Mouse (Mus musculus) lung, postnatal 25 days (tissue): ENCODE data around the gene Gm17581.
"Not testable (repeated sequence)": the region's sequence is repeated elsewhere in the genome, so short reads cannot be mapped to it uniquely, and the experiment has no call there.

Source experiments
- DNase-seq: peaks from one replicate; pipeline ENCODE4 v3.0.0; 2022; ENCODE audit warnings: low spot score

The Gm17581 gene

DNA sequence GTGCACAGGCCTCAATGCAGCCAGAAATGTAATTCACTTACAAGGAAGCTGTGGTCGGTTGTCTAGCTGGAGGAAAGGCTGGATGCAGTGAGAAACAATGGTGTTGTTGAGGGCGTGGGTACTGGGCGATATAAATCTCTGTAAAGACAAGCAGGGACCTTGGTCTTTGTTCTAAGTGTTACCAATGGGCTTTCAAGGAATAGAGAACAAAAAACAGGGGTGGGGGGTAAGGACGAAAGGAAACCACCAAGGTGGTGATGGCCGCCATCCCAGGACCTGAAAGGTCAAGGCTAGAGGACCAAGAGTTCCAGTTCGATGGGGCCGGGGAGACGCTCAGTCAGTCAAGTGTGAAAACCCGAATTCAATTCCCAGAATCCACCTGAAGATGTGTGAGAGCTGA, 2.1 kb upstream of the Gm17581 start:
- no peak for DNase-seq

DNA sequence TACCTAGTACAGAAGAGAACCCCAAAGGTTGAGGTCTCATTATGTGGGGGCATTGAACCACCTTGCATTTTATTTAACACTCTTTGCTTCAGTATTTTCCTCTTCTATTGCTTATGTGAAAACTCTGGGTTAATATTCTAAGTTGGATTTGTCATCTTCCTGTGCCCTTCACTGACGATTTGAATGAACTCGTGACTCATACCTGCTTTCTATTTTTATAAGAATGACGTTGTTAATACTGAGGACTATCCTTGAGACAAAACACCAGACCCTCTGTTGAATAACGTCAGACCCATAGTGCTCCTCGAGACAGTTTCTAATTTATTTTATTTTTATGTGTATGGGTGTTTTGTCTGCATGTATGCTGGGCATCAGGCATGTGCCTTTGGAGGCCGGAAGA, 1.3 kb upstream of the Gm17581 start:
- DNase-seq: no peak

DNA sequence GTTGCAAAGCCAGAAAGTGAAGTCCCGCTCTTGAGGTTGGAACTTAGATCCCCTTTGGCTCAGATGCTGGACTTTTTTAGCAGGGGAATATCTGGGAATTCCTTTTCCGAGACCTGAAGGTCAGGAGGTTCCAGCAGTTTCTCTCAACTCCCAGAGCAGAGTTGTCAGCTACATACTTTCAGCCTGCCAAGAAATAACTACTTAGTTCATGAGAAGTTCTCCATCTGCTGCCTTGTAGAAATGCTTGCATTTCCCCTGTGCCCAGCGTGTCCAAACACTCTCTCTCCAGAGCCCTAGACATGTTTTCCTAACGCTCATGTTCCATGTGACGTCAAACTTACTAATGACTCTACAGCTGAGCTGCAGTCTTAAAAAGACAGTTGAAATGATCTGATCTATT, 586 bp downstream of the Gm17581 start:
- DNase-seq: no peak

DNA sequence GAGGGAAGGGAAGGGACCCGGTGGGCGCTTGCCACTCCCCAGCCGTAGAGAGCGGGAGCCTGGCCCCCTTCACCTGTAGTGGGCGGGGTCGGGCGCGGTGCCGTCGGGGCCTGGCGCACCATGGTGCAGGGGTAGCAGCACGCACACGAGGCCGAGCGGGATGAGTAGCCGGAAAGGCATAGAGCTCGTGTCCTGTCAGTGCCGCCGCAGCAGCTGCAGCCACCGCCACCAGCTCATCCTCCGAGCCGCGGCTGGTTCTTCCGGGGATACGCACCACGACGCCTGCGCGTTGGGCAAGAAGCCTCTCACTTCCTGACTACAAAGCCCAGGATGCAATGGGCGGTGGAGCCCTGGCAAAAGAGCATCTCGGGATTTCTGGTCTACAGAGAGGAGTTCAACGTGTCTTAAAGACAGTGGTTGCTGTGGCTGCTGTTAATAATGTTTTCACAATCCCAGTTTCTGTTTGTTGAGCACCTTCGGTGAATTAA, 6.5 kb downstream of the Gm17581 start, which contains the start of gene Edem2:
TSS of gene Edem2 (minus strand) at position 318 of the 488 bp plus-strand sequence.
- DNase-seq: peak; percentile 96

DNA sequence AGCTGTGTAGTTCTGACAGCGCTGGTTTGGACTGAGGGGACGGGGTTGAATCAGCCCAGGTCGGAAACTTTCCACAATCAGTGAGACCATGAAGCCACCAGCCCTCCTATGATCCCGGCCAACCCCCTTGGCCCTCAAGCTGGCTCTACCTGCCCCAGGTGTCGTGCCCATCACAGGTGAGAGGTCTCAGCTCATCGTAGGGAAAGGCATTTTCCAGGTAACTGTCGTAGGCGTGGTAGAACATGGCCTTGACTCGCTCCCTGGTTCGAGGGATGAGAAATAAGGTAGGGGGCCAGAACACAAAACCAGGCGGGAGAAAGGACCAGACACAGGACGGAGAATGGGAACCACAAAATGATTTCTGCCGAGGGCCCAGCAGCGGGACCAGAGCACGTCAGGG, 6.9 kb downstream of the Gm17581 start:
- DNase-seq: no peak

DNA sequence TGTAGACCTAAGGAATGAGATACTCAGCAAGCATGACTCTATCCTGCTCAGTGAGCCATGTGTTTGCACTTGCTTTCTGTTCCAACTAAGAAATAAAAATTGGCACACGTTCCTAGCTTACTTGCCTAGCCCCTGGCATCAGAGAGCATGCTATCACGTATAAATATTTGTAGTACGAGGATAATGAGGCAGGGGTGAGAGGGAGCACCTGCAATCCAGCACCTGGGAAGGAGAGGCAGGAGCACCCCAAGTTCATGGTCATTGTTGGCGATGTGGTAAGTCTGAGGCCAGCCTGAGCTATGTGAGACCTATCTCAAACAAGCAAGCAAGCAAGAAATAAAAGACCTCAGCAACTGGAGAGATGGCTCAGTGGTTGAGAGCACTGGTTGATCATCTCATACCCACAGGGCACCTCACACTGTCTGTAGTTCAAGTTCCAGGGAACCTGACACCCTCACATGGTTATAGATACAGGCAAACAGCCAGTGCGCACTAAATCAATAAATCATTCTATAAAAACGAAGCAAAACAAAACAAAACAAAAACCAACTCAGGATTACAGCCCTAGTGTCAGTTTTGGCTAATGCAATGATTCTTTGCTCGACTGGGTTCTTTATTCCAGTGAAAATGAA, 7.8 kb downstream of the Gm17581 start:
- no peak for DNase-seq

DNA sequence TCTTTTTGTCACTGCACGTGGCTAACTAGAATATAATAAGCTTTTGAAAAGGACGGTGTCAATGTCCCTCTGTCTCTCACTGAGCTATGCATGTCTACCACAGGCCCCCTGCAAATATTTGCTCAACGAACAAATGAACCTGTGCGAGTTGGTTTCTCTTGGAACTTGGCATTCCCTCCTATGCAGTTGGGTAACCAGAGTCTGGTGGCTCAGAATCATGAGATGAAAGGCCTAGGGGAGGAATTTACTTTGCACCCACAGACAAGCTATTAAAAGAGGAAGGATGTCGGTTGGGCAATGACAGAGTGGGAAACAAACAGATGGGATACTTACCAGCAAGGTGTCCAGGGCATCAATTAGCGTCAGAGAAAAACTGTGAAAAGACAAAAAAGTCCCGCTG, 9.4 kb downstream of the Gm17581 start:
- DNase-seq: no peak

DNA sequence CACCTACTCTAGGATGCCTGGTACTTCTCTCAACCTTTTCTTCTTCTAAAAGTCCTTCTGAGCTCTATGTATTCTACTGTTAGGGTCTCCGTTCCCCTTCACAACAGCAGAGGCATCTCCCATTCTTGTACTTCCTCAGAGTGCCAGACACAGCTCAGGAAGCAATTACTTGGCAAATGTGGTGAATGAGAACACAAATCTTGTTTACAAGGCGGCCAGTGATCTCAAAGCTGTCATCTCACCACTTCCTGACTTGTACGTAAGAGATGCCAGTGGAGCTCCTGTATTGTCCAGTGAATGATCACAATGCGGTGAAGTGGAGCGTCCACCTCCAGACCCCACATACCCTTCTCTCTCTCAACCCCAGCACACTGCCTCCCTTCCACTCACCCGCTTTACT, 11.1 kb downstream of the Gm17581 start:
- no peak for DNase-seq

DNA sequence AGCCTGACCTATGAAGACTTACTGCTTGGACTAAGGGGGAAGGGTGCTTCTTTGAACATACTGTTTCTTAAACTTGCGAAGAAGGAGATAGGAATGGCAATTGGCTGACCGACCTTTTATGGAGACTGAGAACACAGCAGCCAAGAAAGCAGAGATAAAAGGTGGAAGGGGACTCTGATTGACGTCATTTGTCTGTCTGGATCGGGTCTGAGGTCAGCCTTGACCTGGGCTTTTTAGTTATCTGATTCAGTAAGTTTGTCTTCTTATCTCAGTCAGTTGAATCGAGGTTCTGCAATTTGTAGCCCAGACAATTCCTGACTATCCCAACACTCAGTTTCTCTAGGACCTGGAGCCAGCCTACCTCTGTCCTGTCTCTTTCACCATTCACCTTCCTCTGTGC, 11.6 kb downstream of the Gm17581 start:
- DNase-seq: no peak

DNA sequence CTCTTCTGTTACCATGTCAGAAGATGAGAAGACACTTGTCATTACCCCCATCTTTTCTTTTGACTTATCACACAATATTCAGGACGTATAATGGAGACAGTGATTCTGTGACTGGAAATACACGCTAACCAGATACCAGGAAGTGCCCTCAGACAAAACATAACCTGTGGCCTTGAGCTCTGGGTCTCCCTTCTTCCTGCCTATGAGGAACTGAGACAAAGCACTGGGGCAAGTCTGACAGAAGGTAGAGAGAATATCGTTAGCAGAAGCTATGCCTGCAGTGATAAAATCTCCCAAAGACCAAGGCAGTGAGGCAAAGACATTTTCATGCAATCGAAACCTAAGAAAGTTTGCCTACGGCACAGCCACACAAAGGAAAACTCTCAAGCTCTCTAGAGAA, 15.1 kb downstream of the Gm17581 start:
- DNase-seq: no peak

DNA sequence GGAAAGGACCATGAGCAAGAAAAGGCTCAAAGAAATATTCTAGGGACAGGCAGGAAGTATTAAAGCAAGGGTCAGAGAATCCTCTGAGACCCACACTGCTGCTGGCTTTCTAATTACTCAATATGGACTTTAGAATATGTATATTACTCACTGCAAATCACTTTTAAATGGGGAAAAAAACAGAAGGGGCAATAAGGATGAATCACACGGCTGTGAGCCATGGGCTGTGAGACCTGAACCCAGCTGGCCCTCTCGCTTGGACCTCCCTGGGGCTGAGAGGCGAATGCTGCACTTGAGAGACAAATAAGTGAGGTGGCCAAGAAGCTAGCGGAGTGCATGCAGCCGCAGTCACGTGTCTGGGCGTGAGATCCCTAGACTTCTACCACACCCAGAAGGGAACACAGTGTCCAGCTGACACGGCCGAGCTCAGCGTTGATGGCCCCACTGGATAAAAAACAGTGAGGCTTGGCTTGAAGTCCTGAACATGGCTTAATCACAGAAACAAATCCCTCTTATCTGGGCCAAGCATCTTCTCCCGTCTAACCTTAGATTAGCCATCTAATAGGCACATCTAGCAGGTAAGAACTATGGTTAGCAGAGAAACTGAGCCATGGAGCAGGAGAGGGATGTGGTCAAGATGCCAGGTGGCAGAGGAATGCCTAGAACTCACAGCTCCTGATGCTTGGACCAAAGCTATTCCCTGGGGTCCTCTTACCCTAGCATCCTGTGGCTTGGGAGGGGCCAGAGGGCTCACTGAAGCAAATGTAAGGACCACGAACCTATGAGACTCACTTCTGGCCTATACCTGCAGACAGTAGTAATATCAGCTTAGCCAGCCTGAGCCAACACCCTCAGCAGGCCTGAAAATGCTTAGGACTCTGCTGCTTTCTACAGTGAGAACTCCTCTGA, 18.3 kb downstream of the Gm17581 start:
- DNase-seq: no peak

DNA sequence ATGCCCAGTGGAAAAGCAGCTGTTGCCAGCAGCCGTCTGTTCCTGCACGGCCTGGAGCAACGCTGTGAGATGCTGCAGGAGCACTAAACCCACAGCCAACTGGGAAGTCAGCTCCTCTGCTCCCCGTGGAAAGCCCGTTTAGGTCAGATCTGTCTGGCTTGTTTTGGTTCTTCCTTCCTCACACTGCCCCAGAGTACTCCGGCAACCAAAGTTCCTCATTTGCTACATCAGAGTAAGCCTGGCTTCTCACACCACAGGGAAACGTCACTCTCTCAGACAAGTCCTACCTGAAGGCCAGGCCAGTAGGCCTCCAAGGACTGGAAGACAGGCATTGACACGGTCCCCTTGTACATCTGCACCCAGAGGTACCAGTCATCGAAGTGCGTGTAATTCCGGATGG, 25.1 kb downstream of the Gm17581 start:
- no peak for DNase-seq

DNA sequence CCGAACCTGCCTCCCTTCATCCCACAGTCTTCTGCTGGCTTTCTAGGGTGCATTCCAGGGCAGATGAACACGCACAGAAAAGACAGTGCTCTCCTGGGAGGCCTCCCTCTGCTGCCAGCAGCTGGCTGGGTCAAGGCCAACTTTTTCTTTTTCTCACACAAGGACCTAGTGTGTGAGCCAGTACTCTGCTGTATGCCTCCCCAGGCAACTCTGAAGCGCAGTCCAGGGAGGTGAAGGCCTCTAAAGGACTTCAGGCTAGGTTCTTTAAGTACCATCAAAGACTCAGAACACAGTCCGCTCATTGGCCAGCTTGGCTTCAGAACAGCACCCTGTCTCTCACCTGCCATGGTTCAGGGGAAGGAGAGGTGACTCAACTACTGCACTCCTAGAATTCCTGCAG, 28.4 kb downstream of the Gm17581 start:
- no peak for DNase-seq

DNA sequence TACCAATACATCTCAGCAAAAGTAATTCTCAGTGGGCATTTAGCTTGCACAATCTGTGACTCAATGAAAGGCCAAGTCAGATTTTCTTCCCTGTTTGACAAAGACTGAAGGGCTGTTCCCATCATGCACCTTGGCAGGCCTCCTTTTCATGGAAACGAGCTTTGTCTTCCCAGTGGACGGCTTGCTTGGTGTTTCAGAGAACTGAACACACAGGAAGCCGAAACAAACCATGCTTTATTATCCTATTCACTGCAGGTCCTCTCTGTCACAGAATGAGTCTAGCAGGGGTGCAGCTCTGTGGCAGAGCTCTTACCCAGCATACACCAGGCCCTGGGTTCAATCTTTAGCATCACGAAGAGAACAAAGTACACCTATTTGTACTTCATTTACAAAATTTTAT, 32.0 kb downstream of the Gm17581 start:
- DNase-seq: no peak

DNA sequence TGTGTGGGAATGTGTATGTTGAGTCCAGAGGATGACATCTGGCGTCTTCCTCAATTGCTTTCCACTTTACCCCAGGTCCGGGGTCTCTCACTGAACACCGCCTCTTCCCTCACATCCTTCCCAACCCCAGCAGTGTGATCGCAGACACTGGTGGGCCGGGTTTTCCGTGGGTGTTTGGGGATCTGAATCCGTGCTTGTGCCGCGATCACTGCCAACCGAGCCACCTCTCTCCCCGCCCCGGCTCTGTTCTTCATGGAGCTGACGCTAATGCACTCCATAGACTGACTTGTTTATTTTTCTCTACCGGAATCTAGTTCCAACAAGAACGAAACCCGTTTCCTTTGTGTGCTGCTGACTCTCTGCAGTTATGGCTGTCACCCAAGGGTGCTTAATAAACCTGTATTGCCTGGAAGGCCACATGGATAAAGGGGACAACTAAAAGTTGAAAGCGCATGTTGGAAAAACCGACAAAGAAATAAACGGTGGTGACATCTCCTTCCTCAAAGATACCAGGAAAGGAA, 34.2 kb downstream of the Gm17581 start:
- DNase-seq: peak; percentile 34

DNA sequence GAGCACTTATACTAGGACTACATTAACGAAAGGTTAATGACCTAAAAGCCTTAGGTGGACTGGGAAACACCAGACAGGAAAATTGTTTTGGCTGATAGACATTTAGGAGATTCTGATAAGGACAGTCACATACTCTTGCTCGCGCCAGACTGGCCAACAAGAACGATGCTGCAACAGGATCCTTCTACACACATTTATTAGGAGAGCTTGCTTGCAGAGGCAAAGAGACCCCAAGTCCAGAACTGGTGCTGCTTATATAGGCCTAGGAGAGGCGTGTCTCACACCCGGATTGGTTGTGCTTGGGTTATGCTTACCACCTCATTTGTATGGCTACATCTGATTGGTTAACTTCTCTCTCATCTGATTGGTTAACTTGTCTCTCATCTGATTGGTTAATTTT, 37.2 kb downstream of the Gm17581 start:
- not testable (repeated sequence) for DNase-seq

DNA sequence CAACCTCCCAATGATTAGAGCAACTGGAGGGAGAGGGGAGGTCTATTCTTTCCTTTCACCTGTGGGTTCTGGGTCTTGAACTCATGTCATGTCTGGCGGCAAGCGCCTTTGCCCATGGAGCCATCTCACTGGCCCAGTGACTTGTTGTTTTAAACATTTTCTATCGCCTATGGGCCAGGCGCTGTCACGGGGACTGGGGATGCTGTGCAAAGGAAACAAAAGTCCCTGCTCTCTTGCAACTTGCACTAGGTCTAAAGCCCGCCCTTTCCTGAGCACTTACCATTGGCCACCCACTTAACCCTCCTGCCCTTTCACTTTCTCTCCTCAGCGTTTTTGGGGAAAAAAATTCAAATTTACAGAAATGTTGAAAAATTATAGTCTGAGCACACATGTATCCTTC, 38.8 kb downstream of the Gm17581 start:
- no peak for DNase-seq

DNA sequence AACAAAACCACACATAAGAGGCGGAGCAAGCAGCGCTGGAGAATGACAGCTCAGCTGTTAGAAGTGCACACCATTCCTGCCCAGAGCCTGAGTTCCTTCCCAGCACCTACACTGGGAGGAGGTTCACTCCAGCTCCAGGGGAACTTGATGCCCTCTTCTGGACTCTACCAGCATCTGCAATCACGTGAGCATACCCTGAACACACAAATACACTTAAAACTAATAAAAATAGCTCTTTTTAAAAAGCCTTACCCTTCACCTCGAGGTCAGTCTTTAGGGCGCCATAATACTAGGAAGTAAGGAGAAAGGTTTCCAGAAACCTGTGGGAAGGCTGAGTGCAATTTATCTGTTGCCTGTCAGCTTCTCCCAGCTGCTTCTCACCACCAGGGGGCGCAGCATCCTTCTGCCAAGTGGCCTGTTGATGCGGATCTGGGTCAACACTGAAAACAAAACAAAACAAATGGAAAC, 39.5 kb downstream of the Gm17581 start:
- peak; percentile 83 for DNase-seq

DNA sequence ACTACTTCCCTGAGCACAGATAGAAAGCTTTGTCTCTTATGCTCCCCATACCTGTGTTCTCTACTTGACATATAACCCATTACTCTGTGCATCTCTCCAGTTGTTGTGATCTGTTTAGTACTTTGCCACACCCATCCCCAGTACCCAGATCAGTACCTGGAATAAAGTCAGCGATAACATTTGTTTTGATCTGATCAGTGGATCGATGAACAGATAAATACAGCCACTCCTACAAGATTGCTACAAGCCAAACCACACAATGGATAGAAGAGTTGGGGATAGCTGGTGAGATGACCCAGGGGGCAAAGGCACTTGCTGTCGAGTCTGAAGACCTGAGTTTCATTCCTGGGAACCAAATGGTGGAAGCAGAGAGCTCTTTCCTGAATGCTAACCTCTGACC, 40.4 kb downstream of the Gm17581 start:
- no peak for DNase-seq

DNA sequence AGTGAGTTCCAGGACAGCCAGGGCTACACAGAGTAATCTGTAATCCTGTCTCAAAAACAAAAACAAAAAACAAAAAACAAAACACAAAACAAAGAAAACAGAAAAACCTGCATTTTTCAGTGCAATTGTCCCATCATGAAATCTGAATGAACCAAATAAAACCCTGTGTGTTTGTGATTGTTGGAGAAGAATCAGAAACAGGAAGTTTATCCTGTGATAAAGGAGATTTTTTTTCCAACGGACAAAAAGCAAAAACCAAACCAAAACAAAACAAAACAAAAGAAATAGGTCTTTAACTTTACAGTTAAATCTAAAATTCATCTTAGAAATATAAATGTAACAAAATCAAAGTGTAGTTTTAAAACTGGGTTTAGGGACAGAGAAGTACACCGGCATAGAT, 41.1 kb downstream of the Gm17581 start:
- DNase-seq: no peak

DNA sequence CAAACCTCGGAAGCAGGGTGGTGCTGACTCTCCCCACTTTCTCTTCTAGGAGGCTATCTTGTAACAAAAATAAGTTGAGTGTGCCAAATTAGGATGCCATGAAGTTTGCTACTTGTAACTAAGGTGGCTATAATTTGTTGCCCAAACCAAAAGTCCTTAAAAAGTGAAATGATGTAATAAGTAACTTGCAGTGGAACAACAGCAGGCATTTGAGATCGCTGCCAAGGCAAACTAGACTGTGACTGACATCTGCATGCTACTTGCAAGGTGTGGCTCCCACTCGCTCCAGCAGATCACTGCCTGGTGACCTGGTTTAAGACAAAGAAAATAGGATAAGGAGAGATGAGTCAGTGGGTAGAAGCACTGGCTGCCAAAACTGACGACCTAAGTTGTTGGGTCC, 42.5 kb downstream of the Gm17581 start:
- no peak for DNase-seq

DNA sequence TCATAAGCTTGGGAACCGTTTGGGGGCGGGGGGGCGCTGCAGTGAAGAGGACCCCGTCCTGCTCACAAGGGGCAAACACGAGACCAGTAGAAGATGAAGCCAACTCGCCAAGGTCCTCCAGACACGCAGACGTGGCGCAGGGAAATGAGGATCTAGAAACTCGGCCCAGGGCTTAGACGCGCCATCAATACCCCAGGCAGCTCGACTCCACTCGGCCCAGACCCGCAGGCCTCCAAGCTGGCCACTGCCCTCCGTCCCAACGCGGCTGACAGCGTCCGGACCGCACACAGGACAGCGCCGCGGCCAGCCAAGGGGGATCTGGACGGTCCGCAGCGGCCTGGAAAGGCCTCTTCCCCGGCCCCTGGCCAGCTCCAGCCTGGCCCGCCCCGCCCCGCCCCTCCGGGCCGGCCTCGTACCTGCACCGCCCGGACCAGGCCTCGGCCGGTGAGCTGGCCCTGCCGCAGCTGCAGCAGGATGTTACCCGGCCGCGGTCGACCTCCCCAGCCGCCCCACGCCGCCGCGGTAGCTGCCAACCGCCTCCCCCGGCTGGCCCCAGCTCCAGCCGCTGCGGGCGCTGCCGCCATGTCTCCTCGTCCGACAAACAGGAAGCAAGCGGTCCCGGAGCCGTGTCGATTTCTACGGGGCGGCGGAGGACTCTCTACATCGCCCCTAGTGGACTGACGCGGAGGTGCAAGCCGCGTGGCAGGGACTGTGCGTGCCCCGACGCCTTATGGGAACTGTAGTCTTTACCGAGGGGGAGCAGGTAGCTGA, 43.8 kb downstream of the Gm17581 start, which contains the start of gene Trpc4ap:
TSS of gene Trpc4ap (minus strand) at position 662 of the 771 bp plus-strand sequence.
- DNase-seq: peak; percentile 96
